Mouse (Mus musculus): Measurements from ENCODE around the gene Klhdc7a. TPM values are rescaled to one million over a fixed set of nuclear protein-coding genes. Genes with fewer than 3 reads are reported as not detected.

The Klhdc7a gene
- polyA plus RNA-seq (2012; fragmentation: generic; extraction: Trizol) = under 1 TPM; 0.01 TPM

GRCm38 (mm10) chr4:139967922-139968321, at the start of gene Klhdc7a:
Klhdc7a (minus strand) TSS chr4:139968026.

Other genes starting within 250 kb of the Klhdc7a start
- not detected for gene Pax7, start 134.5 kb downstream of the Klhdc7a start, polyA plus RNA-seq (2012; fragmentation: generic; extraction: Trizol)

All from C3H10T1/2 (cell line).